Mouse (Mus musculus) mesoderm, embryonic 11.5 days (tissue): Measurements from ENCODE around the gene Elovl3.
"Not testable (repeated sequence)": the region's sequence is repeated elsewhere in the genome, so short reads cannot be mapped to it uniquely, and the experiment has no call there.

Source experiments
- DNase-seq: peaks from one replicate; pipeline ENCODE4 v3.0.0-alpha.2; 2012; ENCODE audit warnings: low read depth, low spot score

The Elovl3 gene

GRCm38 (mm10) chr19:46131694-46132525 is at the start of gene Elovl3:
Gene Elovl3, plus strand, starts transcription at chr19:46131897.
- DNase-seq = peak; percentile 12

- DNase-seq = no peak
These were observed 46.5 kb upstream of the Elovl3 start for GRCm38 (mm10) chr19:46085185-46085584.

GRCm38 (mm10) chr19:46086337-46086736 is 45.4 kb upstream of the Elovl3 start:
- peak; percentile 72 for DNase-seq

- no peak for DNase-seq
These were observed 43.8 kb upstream of the Elovl3 start for GRCm38 (mm10) chr19:46087871-46088270.

- DNase-seq = no peak
These were observed 40.1 kb upstream of the Elovl3 start for GRCm38 (mm10) chr19:46091641-46092040.

- no peak for DNase-seq
These were observed 37.6 kb upstream of the Elovl3 start for GRCm38 (mm10) chr19:46094144-46094543.

GRCm38 (mm10) chr19:46095291-46095690 is 36.4 kb upstream of the Elovl3 start:
- DNase-seq = no peak

GRCm38 (mm10) chr19:46096396-46096795 is 35.3 kb upstream of the Elovl3 start:
- DNase-seq = no peak

GRCm38 (mm10) chr19:46099561-46099960 is 32.1 kb upstream of the Elovl3 start:
- DNase-seq = no peak

- no peak for DNase-seq
These were observed 28.1 kb upstream of the Elovl3 start for GRCm38 (mm10) chr19:46103437-46104186.

- no peak for DNase-seq
These were observed 27.5 kb upstream of the Elovl3 start for GRCm38 (mm10) chr19:46104187-46104557.

- DNase-seq = no peak
These were observed 21.5 kb upstream of the Elovl3 start for GRCm38 (mm10) chr19:46110214-46110613.

GRCm38 (mm10) chr19:46110781-46111180 is 20.9 kb upstream of the Elovl3 start:
- no peak for DNase-seq

- DNase-seq = no peak
These were observed 17.1 kb upstream of the Elovl3 start for GRCm38 (mm10) chr19:46114617-46115016.

GRCm38 (mm10) chr19:46119458-46119857 is 12.2 kb upstream of the Elovl3 start:
- no peak for DNase-seq

GRCm38 (mm10) chr19:46120872-46121271 is 10.8 kb upstream of the Elovl3 start:
- DNase-seq = no peak

GRCm38 (mm10) chr19:46123876-46124275 is 7.8 kb upstream of the Elovl3 start:
- no peak for DNase-seq

- no peak for DNase-seq
These were observed 7.0 kb upstream of the Elovl3 start for GRCm38 (mm10) chr19:46124651-46125050.

GRCm38 (mm10) chr19:46126301-46126700 is 5.4 kb upstream of the Elovl3 start:
- DNase-seq = no peak

- not testable (repeated sequence) for DNase-seq
These were observed 2.0 kb upstream of the Elovl3 start for GRCm38 (mm10) chr19:46129737-46130136.

- no peak for DNase-seq
These were observed 414 bp upstream of the Elovl3 start for GRCm38 (mm10) chr19:46131283-46131682.

- DNase-seq = no peak
These were observed 880 bp downstream of the Elovl3 start for GRCm38 (mm10) chr19:46132577-46132976.

- DNase-seq = peak; percentile 92
These were observed 3.6 kb downstream of the Elovl3 start for GRCm38 (mm10) chr19:46135297-46135696.
